32 mouse cellular contexts compared by ENCODE assay signal in genomic region chr8:11710415-11710814, GRCm38 (mm10). TPM values are rescaled to one million over a fixed set of nuclear protein-coding genes. Genes with fewer than 3 reads are reported as not detected.
DNase-seq lines count a peak whose midpoint lies in the region; ATAC-seq lines count a peak whose summit lies in the region.
"Had no signal": no experiment of that assay in that cellular context is flagged by ENCODE, and none has a peak within 500 bp of the region (broad histone marks: within the 10 kb centered on the region; RNA-seq: fewer than 3 reads in every experiment).

No protein-coding gene starts in this region.

- no peaks in the 10 kb centered on the region for H3K27me3 ChIP-seq in heart, embryonic 10.5 days (ENCODE audit: insufficient read depth, poor library complexity, severe bottlenecking)
- H3K27me3 ChIP-seq in midbrain, embryonic 11.5 days (ENCODE audit: control insufficient read depth, insufficient read depth, low read length): no peaks in the 10 kb centered on the region
- no peaks in the 10 kb centered on the region for H3K27me3 ChIP-seq in midbrain, embryonic 13.5 days
- no peaks in the 10 kb centered on the region for H3K27me3 ChIP-seq in liver, embryonic 13.5 days
- H3K27me3 ChIP-seq: embryonic facial prominence, embryonic 13.5 days; forebrain, embryonic 13.5 days; heart, embryonic 12.5 days; hindbrain, embryonic 15.5 days; neural tube, embryonic 12.5 days had no signal

- intact Hi-C loops in heart, postnatal 14 days (cut with DNase I): no loop called here

- 20% methylated on average over 5 of the region's 5 CpGs for WGBS in heart, embryonic 10.5 days
- whole genome bisulfite sequencing in midbrain, embryonic 11.5 days: 34% methylated on average over 5 of the region's 5 CpGs
- 37% methylated on average over 5 of the region's 5 CpGs for WGBS in midbrain, embryonic 13.5 days
- WGBS in liver, embryonic 13.5 days (ENCODE audit: insufficient replicate concordance): 32% methylated on average over 5 of the region's 5 CpGs

- H3K4me2 ChIP-seq in midbrain, embryonic 11.5 days: no peak overlapping the region
- no peak overlapping the region for H3K4me2 ChIP-seq in midbrain, embryonic 13.5 days (replicated peaks)
- H3K4me2 ChIP-seq in liver, embryonic 13.5 days: no peak overlapping the region
- H3K4me2 ChIP-seq: embryonic facial prominence, embryonic 13.5 days; forebrain, embryonic 13.5 days; heart, embryonic 12.5 days; hindbrain, embryonic 15.5 days; neural tube, embryonic 12.5 days had no signal

- H3K27ac ChIP-seq in heart, embryonic 10.5 days: peak overlapping the region; percentile 56; the same call in 1 of the 2 replicates
- H3K27ac ChIP-seq in midbrain, embryonic 11.5 days (ENCODE audit: low read depth, low read length): no peak overlapping the region
- H3K27ac ChIP-seq in midbrain, embryonic 13.5 days: no peak overlapping the region
- H3K27ac ChIP-seq in liver, embryonic 13.5 days: peak overlapping the region; percentile 31
- H3K27ac ChIP-seq: embryonic facial prominence, embryonic 13.5 days; forebrain, embryonic 13.5 days; hindbrain, embryonic 15.5 days; left cerebral cortex, adult 2 months; midbrain, embryonic 10.5 days; neural tube, embryonic 12.5 days had no signal

- no peak for ATAC-seq in midbrain, embryonic 11.5 days (ENCODE audit: low FRiP score)
- no peak for ATAC-seq in midbrain, embryonic 13.5 days
- peak; percentile 65 for ATAC-seq in liver, embryonic 13.5 days (ENCODE audit: low read depth)
- no peak for ATAC-seq in monocyte, adult 5-6 weeks (replicated peaks; ENCODE audit: insufficient number of reproducible peaks, low FRiP score, low TSS enrichment, poor library complexity, severe bottlenecking)
- ATAC-seq: forebrain, embryonic 13.5 days had no signal

- DNase-seq in heart, embryonic 10.5 days (ENCODE audit: low spot score): no peak
- no peak for DNase-seq in heart, postnatal 14 days
- DNase-seq in midbrain, embryonic 11.5 days (ENCODE audit: low spot score, missing footprints): peak; percentile 80
- DNase-seq in liver, embryonic 13.5 days: no peak
- DNase-seq in cerebellum, adult 11-12 months: no peak
- DNase-seq: adrenal gland, postnatal 14 days; cerebellum, adult 8-10 months; cerebellum, postnatal 36 days; embryo, embryonic 11 days; heart, postnatal 36 days; kidney, postnatal 4 days; right cerebral cortex, postnatal 14 days; spleen, adult 18-20 months; thymus, postnatal 36 days had no signal

- no peak overlapping the region for H3K9ac ChIP-seq in midbrain, embryonic 11.5 days (ENCODE audit: low read length)
- no peak overlapping the region for H3K9ac ChIP-seq in midbrain, embryonic 13.5 days (replicated peaks)
- H3K9ac ChIP-seq in liver, embryonic 13.5 days: no peak overlapping the region
- H3K9ac ChIP-seq: embryonic facial prominence, embryonic 13.5 days; forebrain, embryonic 13.5 days; heart, embryonic 12.5 days; hindbrain, embryonic 15.5 days; neural tube, embryonic 12.5 days had no signal

- H3K9me3 ChIP-seq in heart, embryonic 10.5 days: no peaks in the 10 kb centered on the region
- H3K9me3 ChIP-seq in midbrain, embryonic 11.5 days (ENCODE audit: control insufficient read depth, low read length): no peaks in the 10 kb centered on the region
- no peaks in the 10 kb centered on the region for H3K9me3 ChIP-seq in midbrain, embryonic 13.5 days
- H3K9me3 ChIP-seq in liver, embryonic 13.5 days (replicated peaks): no peaks in the 10 kb centered on the region
- H3K9me3 ChIP-seq: embryonic facial prominence, embryonic 13.5 days; forebrain, embryonic 13.5 days; heart, embryonic 12.5 days; hindbrain, embryonic 15.5 days; midbrain, embryonic 10.5 days; neural tube, embryonic 12.5 days had no signal

- peaks cover 46% of the 10 kb centered on the region for H3K4me1 ChIP-seq in heart, embryonic 10.5 days
- peaks cover 11% of the 10 kb centered on the region for H3K4me1 ChIP-seq in midbrain, embryonic 11.5 days (ENCODE audit: control insufficient read depth, insufficient read depth, low read length)
- peaks cover 10% of the 10 kb centered on the region for H3K4me1 ChIP-seq in midbrain, embryonic 13.5 days (replicated peaks)
- peaks cover 12% of the 10 kb centered on the region for H3K4me1 ChIP-seq in liver, embryonic 13.5 days (replicated peaks)
- H3K4me1 ChIP-seq: embryonic facial prominence, embryonic 13.5 days; forebrain, embryonic 13.5 days; hindbrain, embryonic 15.5 days had no signal

- no peak overlapping the region for H3K4me3 ChIP-seq in heart, embryonic 10.5 days
- H3K4me3 ChIP-seq in midbrain, embryonic 11.5 days (ENCODE audit: low read depth, low read length): no peak overlapping the region
- H3K4me3 ChIP-seq in midbrain, embryonic 13.5 days (replicated peaks): no peak overlapping the region
- no peak overlapping the region for H3K4me3 ChIP-seq in liver, embryonic 13.5 days (replicated peaks)
- H3K4me3 ChIP-seq: embryonic facial prominence, embryonic 13.5 days; forebrain, embryonic 13.5 days; heart, embryonic 12.5 days; hindbrain, embryonic 15.5 days; left cerebral cortex, adult 2 months; midbrain, embryonic 10.5 days; neural tube, embryonic 12.5 days had no signal

- H3K36me3 ChIP-seq in heart, embryonic 10.5 days: no peaks in the 10 kb centered on the region
- no peaks in the 10 kb centered on the region for H3K36me3 ChIP-seq in midbrain, embryonic 11.5 days (ENCODE audit: control insufficient read depth, insufficient read depth, low read length)
- H3K36me3 ChIP-seq in midbrain, embryonic 13.5 days: no peaks in the 10 kb centered on the region
- H3K36me3 ChIP-seq in liver, embryonic 13.5 days: no peaks in the 10 kb centered on the region
- H3K36me3 ChIP-seq: embryonic facial prominence, embryonic 13.5 days; heart, embryonic 12.5 days; hindbrain, embryonic 15.5 days; midbrain, embryonic 10.5 days; neural tube, embryonic 12.5 days had no signal

RNA-seq across cellular contexts. Expression of gene 1700016D06Rik, which starts 9.6 kb away (rescaled TPM):
- polyA plus RNA-seq in heart, embryonic 10.5 days (2016; fragmentation: Nextera tagmentation; extraction: Ambion mirVana): not detected in 2 replicates
- not detected for total RNA-seq in heart, postnatal 14 days (2021)
- polyA plus RNA-seq in midbrain, embryonic 11.5 days (2014; fragmentation: Nextera tagmentation; extraction: Ambion mirVana): not detected in 2 replicates
- polyA plus RNA-seq in midbrain, embryonic 13.5 days (2015; fragmentation: Nextera tagmentation; extraction: Ambion mirVana): 0.12 TPM in 1 of 2 replicates, not detected in the other
- polyA plus RNA-seq in liver, embryonic 13.5 days (2015; fragmentation: Nextera tagmentation; extraction: Ambion mirVana): not detected in 2 replicates
- not detected in 3 replicates for total RNA-seq in monocyte, adult 5-6 weeks (2017)
- total RNA-seq: adrenal gland, postnatal 14 days; gastrocnemius, adult 8-10 months; granulocyte monocyte progenitor cell, adult 5-6 weeks; heart, postnatal 36 days; layer of hippocampus, postnatal 10 days; left cerebral cortex, adult 2 months; left cerebral cortex, postnatal 36 days had no signal
- polyA plus RNA-seq: embryonic facial prominence, embryonic 13.5 days; forebrain, embryonic 13.5 days; frontal cortex, adult 2 months; heart, embryonic 12.5 days; hindbrain, embryonic 15.5 days; intestine, embryonic 14.5 days; kidney, embryonic 16.5 days; limb, embryonic 14.5 days; lung, embryonic 16.5 days; neural tube, embryonic 12.5 days had no signal

RNA-seq across cellular contexts. Expression of gene Arhgef7, which starts 17.1 kb away (rescaled TPM):
- polyA plus RNA-seq in heart, embryonic 10.5 days (2016; fragmentation: Nextera tagmentation; extraction: Ambion mirVana): 47.5 and 61.3 TPM in 2 replicates
- total RNA-seq in heart, postnatal 14 days (2021): 100 to 1,000 TPM; 139 to 157 TPM
- polyA plus RNA-seq in midbrain, embryonic 11.5 days (2014; fragmentation: Nextera tagmentation; extraction: Ambion mirVana): 51.4 and 56.8 TPM in 2 replicates
- polyA plus RNA-seq in midbrain, embryonic 13.5 days (2015; fragmentation: Nextera tagmentation; extraction: Ambion mirVana): 60.8 and 66.3 TPM in 2 replicates
- polyA plus RNA-seq in liver, embryonic 13.5 days (2015; fragmentation: Nextera tagmentation; extraction: Ambion mirVana): 9.4 and 11.5 TPM in 2 replicates
- total RNA-seq in monocyte, adult 5-6 weeks (2017): 24.6 to 43.1 TPM (median 27.3 TPM) in 3 replicates

Comparison
In these comparisons a context has a peak if more than half of its experiments do, and no peak if none do; other contexts are left out.
1. H3K27ac ChIP-seq: peak in heart, embryonic 10.5 days (single experiment) and liver, embryonic 13.5 days (single experiment); none in midbrain, embryonic 11.5 days (single experiment) and midbrain, embryonic 13.5 days (single experiment).